Mouse (Mus musculus): ENCODE data around the gene Rcn2. TPM values are rescaled to one million over a fixed set of nuclear protein-coding genes. Genes with fewer than 3 reads are reported as not detected.

Rcn2 gene
- polyA plus RNA-seq, 1 experiment from 2014 or later, result 292 TPM

DNA sequence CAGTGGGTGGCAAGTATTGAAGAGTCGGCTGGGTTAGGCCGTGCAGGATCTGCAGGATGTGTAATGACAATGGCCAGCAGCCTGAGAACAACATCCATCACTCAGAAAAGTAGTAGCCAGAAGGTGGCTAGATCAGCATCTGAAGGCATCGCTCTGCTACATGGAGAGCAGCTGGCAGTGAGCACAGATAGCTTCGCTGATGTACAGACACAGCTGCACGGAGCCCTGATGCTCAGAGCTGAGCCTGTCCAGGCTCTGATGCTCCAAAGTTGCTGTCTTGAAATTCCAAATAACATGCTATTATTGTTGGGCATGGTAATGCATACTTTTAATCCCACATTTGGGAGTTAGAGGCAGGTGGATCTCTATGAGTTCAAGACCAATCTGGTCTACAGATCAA is 44.9 kb downstream of the Rcn2 start:
- no peak for ATAC-seq

GRCm38 (mm10) chr9:56089778-56090520 is 48.3 kb downstream of the Rcn2 start, which contains the start of gene Pstpip1:
Pstpip1 (plus strand) TSS chr9:56089962.
- Histone ChIP-seq H3K9ac (ENCODE audit: low read depth, low read length) (peak within 1 kb of the TSS; percentile 35; the same call in 1 of the 2 replicates), H3K4me1 (ENCODE audit: control insufficient read depth, insufficient read depth, low read length) (peaks cover 7% of the 10 kb centered on the region; the same call in 1 of the 2 replicates), H3K4me2 (ENCODE audit: low read length) (peak within 1 kb of the TSS; percentile 31), H3K4me3 (ENCODE audit: low read depth, low read length) (no peak within 1 kb of the TSS), H3K36me3 (ENCODE audit: control insufficient read depth, insufficient read depth, low read length) (no peaks in the 10 kb centered on the region), H3K27ac (ENCODE audit: low read length) (peak within 1 kb of the TSS; percentile 26; the same call in 1 of the 2 replicates), H3K9me3 (replicated peaks; ENCODE audit: control insufficient read depth, low read length, poor library complexity, severe bottlenecking) (no peaks in the 10 kb centered on the region), H3K27me3 (ENCODE audit: control insufficient read depth, insufficient read depth, low read depth, low read length) (no peaks in the 10 kb centered on the region)
- peak; percentile 79 for ATAC-seq
- WGBS, result 32% methylated on average over 22 of the region's 22 CpGs

More for the DNA sequence above, 44.9 kb downstream of the Rcn2 start:
- H3K4me2 ChIP-seq (ENCODE audit: low read length), result no peak overlapping the region
- no peaks in the 10 kb centered on the region for H3K9me3 ChIP-seq (replicated peaks; ENCODE audit: control insufficient read depth, low read length, poor library complexity, severe bottlenecking)
- peaks cover 7% of the 10 kb centered on the region; the same call in 1 of the 2 replicates for H3K4me1 ChIP-seq (ENCODE audit: control insufficient read depth, insufficient read depth, low read length)
- no peak overlapping the region for H3K9ac ChIP-seq (ENCODE audit: low read depth, low read length)
- no peak overlapping the region for H3K27ac ChIP-seq (ENCODE audit: low read length)
- H3K4me3 ChIP-seq (ENCODE audit: low read depth, low read length), result no peak overlapping the region
- 91% methylated on average over 5 of the region's 5 CpGs for WGBS
- H3K36me3 ChIP-seq (ENCODE audit: control insufficient read depth, insufficient read depth, low read length), result no peaks in the 10 kb centered on the region
- H3K27me3 ChIP-seq (ENCODE audit: control insufficient read depth, insufficient read depth, low read depth, low read length), result no peaks in the 10 kb centered on the region

DNA sequence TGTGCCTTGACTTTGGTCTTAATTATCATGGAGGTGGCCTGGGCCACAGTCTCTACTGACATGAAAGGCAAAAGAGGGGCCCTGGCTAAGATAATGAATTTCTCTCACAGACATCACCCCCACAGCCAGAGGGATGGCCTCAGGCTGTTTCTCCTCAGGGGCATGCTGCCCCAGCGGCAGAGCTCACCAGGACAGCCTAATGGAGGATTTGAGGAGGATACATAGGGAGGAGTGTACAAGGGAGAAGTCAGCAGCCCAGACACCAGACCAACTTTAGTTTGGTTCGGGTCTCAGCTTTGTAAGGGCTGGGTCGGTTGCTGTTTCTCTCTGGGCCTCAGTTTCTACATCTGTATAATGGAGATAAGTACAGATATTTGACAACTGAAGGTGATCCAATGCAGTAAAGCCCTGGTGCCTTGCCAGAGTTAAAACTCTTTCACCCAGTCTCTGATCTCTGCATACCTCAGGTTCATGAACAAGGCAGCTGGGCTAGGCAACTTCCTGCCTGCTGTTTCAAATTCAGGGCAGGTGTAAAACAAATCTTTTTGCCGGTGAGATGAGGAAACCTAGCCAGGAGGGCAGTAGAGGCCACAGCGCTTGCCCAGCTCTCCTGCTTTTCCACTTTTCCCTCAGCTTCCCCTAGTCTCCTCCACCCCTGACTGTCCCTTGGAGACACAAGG is 49.0 kb downstream of the Rcn2 start:
- Histone ChIP-seq H3K4me1 (ENCODE audit: control insufficient read depth, insufficient read depth, low read length) (peaks cover 7% of the 10 kb centered on the region; the same call in 1 of the 2 replicates), H3K9ac (ENCODE audit: low read depth, low read length) (0 out of 2 replicates have a peak overlapping the region, but pooled peaks have one; percentile 35), H3K4me2 (ENCODE audit: low read length) (no peak overlapping the region), H3K27me3 (ENCODE audit: control insufficient read depth, insufficient read depth, low read depth, low read length) (no peaks in the 10 kb centered on the region), H3K36me3 (ENCODE audit: control insufficient read depth, insufficient read depth, low read length) (no peaks in the 10 kb centered on the region), H3K4me3 (ENCODE audit: low read depth, low read length) (no peak overlapping the region), H3K27ac (ENCODE audit: low read length) (peak overlapping the region; percentile 26; the same call in 1 of the 2 replicates), H3K9me3 (replicated peaks; ENCODE audit: control insufficient read depth, low read length, poor library complexity, severe bottlenecking) (no peaks in the 10 kb centered on the region)
- peak; percentile 26; the same call in 1 of the 2 replicates for ATAC-seq
- WGBS, result 82% methylated on average over 5 of the region's 5 CpGs

DNA sequence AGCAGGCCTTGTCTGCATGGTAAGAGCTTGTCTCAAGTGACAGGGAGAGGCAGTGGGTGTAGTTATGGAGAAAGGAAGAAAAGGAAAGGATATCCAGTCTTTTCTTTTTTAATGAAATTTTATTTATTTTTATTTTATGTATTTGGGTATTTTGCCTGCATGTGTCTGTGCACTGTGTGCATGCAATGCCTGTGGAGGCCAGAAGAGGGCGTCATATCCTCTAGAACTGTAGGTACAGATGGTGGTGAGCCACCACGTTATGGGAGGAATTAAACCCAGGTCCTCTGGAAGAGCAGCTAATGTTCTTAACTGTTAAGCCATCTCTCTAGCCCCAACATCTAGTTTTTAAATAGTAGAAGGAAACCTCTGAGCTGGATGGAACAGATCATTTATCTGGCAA is 50.5 kb downstream of the Rcn2 start:
- no peak overlapping the region for H3K27ac ChIP-seq (ENCODE audit: low read length)
- no peak overlapping the region for H3K4me3 ChIP-seq (ENCODE audit: low read depth, low read length)
- H3K27me3 ChIP-seq (ENCODE audit: control insufficient read depth, insufficient read depth, low read depth, low read length), result no peaks in the 10 kb centered on the region
- no peak overlapping the region for H3K9ac ChIP-seq (ENCODE audit: low read depth, low read length)
- H3K9me3 ChIP-seq (replicated peaks; ENCODE audit: control insufficient read depth, low read length, poor library complexity, severe bottlenecking), result no peaks in the 10 kb centered on the region
- no peak for ATAC-seq
- no peak overlapping the region for H3K4me2 ChIP-seq (ENCODE audit: low read length)
- 42% methylated on average over 2 of the region's 2 CpGs for WGBS
- no peaks in the 10 kb centered on the region for H3K36me3 ChIP-seq (ENCODE audit: control insufficient read depth, insufficient read depth, low read length)
- peaks cover 7% of the 10 kb centered on the region; the same call in 1 of the 2 replicates for H3K4me1 ChIP-seq (ENCODE audit: control insufficient read depth, insufficient read depth, low read length)

DNA sequence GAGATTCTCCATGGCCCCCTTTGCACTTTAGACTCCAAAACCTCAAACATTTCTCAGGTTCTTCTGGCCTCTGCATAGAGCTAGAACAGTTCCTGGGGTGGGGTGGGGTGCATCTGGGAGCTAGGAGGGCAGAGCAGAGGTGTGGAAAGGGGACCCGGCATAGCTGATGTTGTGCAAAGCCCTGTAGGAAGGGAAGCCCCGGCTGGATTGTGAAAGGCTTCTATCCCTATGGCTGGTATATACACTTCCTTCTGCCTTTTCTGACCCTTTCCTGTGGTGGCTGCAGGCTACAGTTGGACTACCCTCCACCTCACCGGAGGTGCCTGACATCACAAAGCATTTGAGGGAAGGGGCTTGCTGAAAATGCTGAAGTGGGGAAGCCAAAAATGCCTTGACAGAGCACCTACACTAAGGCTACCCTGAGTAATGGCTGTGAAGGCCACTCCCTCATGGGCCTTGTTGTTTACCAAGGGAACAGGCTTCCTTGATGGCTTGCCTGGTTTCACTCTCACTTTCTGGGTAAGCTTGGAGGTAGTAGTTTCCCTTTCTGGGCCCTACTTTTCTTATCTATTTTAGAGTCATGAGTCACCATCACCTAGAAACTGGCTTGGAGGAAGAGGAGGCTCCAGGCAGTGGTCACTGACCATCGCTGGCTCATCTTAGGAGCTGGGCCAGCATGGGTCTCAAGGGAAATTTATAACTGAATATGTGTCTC is 56.1 kb downstream of the Rcn2 start:
- Histone ChIP-seq H3K9me3 (replicated peaks; ENCODE audit: control insufficient read depth, low read length, poor library complexity, severe bottlenecking) (no peaks in the 10 kb centered on the region), H3K4me2 (ENCODE audit: low read length) (no peak overlapping the region), H3K27ac (ENCODE audit: low read length) (no peak overlapping the region), H3K4me3 (ENCODE audit: low read depth, low read length) (no peak overlapping the region), H3K4me1 (ENCODE audit: control insufficient read depth, insufficient read depth, low read length) (no peaks in the 10 kb centered on the region), H3K9ac (ENCODE audit: low read depth, low read length) (no peak overlapping the region), H3K36me3 (ENCODE audit: control insufficient read depth, insufficient read depth, low read length) (no peaks in the 10 kb centered on the region), H3K27me3 (ENCODE audit: control insufficient read depth, insufficient read depth, low read depth, low read length) (no peaks in the 10 kb centered on the region)
- no peak for ATAC-seq
- WGBS, result 87% methylated on average over 4 of the region's 4 CpGs

- Histone ChIP-seq H3K9me3 (replicated peaks; ENCODE audit: control insufficient read depth, low read length, poor library complexity, severe bottlenecking) (no peaks in the 10 kb centered on the region), H3K36me3 (ENCODE audit: control insufficient read depth, insufficient read depth, low read length) (no peaks in the 10 kb centered on the region), H3K27ac (ENCODE audit: low read length) (no peak overlapping the region), H3K27me3 (ENCODE audit: control insufficient read depth, insufficient read depth, low read depth, low read length) (no peaks in the 10 kb centered on the region), H3K9ac (ENCODE audit: low read depth, low read length) (no peak overlapping the region), H3K4me1 (ENCODE audit: control insufficient read depth, insufficient read depth, low read length) (no peaks in the 10 kb centered on the region), H3K4me3 (ENCODE audit: low read depth, low read length) (no peak overlapping the region), H3K4me2 (ENCODE audit: low read length) (no peak overlapping the region)
- no peak for ATAC-seq
- 89% methylated on average over 7 of the region's 7 CpGs for WGBS
Measured at GRCm38 (mm10) chr9:56100041-56100522, 58.4 kb downstream of the Rcn2 start.

- H3K4me3 ChIP-seq (ENCODE audit: low read depth, low read length), result no peak overlapping the region
- no peak overlapping the region for H3K27ac ChIP-seq (ENCODE audit: low read length)
- H3K4me2 ChIP-seq (ENCODE audit: low read length), result no peak overlapping the region
- no peaks in the 10 kb centered on the region for H3K4me1 ChIP-seq (ENCODE audit: control insufficient read depth, insufficient read depth, low read length)
- H3K27me3 ChIP-seq (ENCODE audit: control insufficient read depth, insufficient read depth, low read depth, low read length), result no peaks in the 10 kb centered on the region
- WGBS, result 65% methylated on average over 4 of the region's 4 CpGs
- no peaks in the 10 kb centered on the region for H3K9me3 ChIP-seq (replicated peaks; ENCODE audit: control insufficient read depth, low read length, poor library complexity, severe bottlenecking)
- no peak for ATAC-seq
- H3K36me3 ChIP-seq (ENCODE audit: control insufficient read depth, insufficient read depth, low read length), result no peaks in the 10 kb centered on the region
- H3K9ac ChIP-seq (ENCODE audit: low read depth, low read length), result no peak overlapping the region
Measured at GRCm38 (mm10) chr9:56101022-56101421, 59.4 kb downstream of the Rcn2 start.

GRCm38 (mm10) chr9:56104921-56105320 is 63.3 kb downstream of the Rcn2 start:
- Histone ChIP-seq H3K27me3 (ENCODE audit: control insufficient read depth, insufficient read depth, low read depth, low read length) (no peaks in the 10 kb centered on the region), H3K4me2 (ENCODE audit: low read length) (no peak overlapping the region), H3K4me1 (ENCODE audit: control insufficient read depth, insufficient read depth, low read length) (no peaks in the 10 kb centered on the region), H3K9ac (ENCODE audit: low read depth, low read length) (no peak overlapping the region), H3K27ac (ENCODE audit: low read length) (no peak overlapping the region), H3K4me3 (ENCODE audit: low read depth, low read length) (no peak overlapping the region), H3K36me3 (ENCODE audit: control insufficient read depth, insufficient read depth, low read length) (no peaks in the 10 kb centered on the region), H3K9me3 (replicated peaks; ENCODE audit: control insufficient read depth, low read length, poor library complexity, severe bottlenecking) (no peaks in the 10 kb centered on the region)
- 86% methylated on average over 7 of the region's 7 CpGs for WGBS
- ATAC-seq, result no peak

Data from midbrain, embryonic 16.5 days (tissue).